Mouse (Mus musculus): ENCODE measurements around the gene Ermap.

GRCm38 (mm10) chr4:119133306-119133705 lies 56.5 kb downstream of the Ermap start:
- TF ChIP-seq CTCF (IDR thresholded peaks at IDR 0.05; ENCODE audit: extremely low read depth, insufficient read length, insufficient replicate concordance, low read depth, low read length) (no peak), POLR2A (IDR thresholded peaks at IDR 0.05; ENCODE audit: low read depth, low read length) (no peak)
